Mouse (Mus musculus) testis, adult 2 months (tissue): Measurements from ENCODE around the gene Unc5cl.

Experiments used
- CTCF ChIP-seq: fragments of 200-500 bp; IDR thresholded peaks from 2 replicates; pipeline ENCODE4 v1.5.1; 2012; ENCODE audit warnings: low read depth, mild to moderate bottlenecking, inconsistent platforms, low read length, moderate library complexity; ENCODE audit not compliant: control insufficient read depth, insufficient read depth, insufficient replicate concordance
- POLR2A ChIP-seq: fragments of 200-500 bp; IDR thresholded peaks from 2 replicates; pipeline ENCODE4 v1.6.1; 2012; ENCODE audit warnings: low read depth, mild to moderate bottlenecking, inconsistent platforms, low read length, moderate library complexity; ENCODE audit not compliant: control insufficient read depth

GRCm38 (mm10) chr17:48411241-48411640, 43.5 kb upstream of the Unc5cl start:
- TF ChIP-seq POLR2A (no peak), CTCF (no peak)
